Mouse (Mus musculus) limb, embryonic 13.5 days (tissue): ENCODE measurements at regions not wholly inside any gene's neighbourhood (a gene's known extent, or its start where the extent isn't known, plus 50 kb on each side); places are given as distances from the start of the nearest gene placed in this dataset.

Experiments
- ATAC-seq: fragments of 200-750 bp; cut with Nextera tagmentation; 2 replicates; pipeline ENCODE4 v1.8.0; 2017; ENCODE audit warnings: low read depth, moderate number of reproducible peaks, moderate TSS enrichment; ENCODE audit not compliant: low FRiP score
- H3K27ac ChIP-seq: fragments of 300-500 bp; sonication (generic); 2 replicates; pipeline ENCODE4 v1.5.1; 2015; ENCODE audit warnings: inconsistent platforms, mild to moderate bottlenecking, moderate library complexity
- H3K27me3 ChIP-seq: fragments of 300-500 bp; sonication (generic); 2 replicates; pipeline ENCODE4 v1.6.1; 2015; ENCODE audit warnings: mild to moderate bottlenecking, inconsistent platforms
- H3K36me3 ChIP-seq: fragments of 300-500 bp; sonication (generic); 2 replicates; pipeline ENCODE4 v1.6.1; 2015; ENCODE audit warnings: inconsistent platforms, mild to moderate bottlenecking, moderate library complexity
- H3K4me1 ChIP-seq: fragments of 300-500 bp; sonication (generic); 2 replicates; pipeline ENCODE4 v1.6.1; 2015; ENCODE audit warnings: inconsistent platforms
- H3K4me2 ChIP-seq: fragments of 300-500 bp; sonication (generic); replicated peaks from 2 replicates; pipeline ENCODE4 v1.6.1; 2015; ENCODE audit warnings: inconsistent platforms, mild to moderate bottlenecking, moderate library complexity
- H3K4me3 ChIP-seq: fragments of 300-500 bp; sonication (generic); 2 replicates; pipeline ENCODE4 v1.5.1; 2015; ENCODE audit warnings: moderate library complexity, mild to moderate bottlenecking, inconsistent platforms
- H3K9ac ChIP-seq: fragments of 300-500 bp; sonication (generic); 2 replicates; pipeline ENCODE4 v1.6.1; 2015; ENCODE audit warnings: mild to moderate bottlenecking, inconsistent platforms
- H3K9me3 ChIP-seq: fragments of 300-500 bp; sonication (generic); 2 replicates; pipeline ENCODE4 v1.6.1; 2016; ENCODE audit warnings: inconsistent platforms
- WGBS: fragments of 180-500 bp; shearing (Covaris S2); methylation state at CpG from one replicate; pipeline ENCODE4 v1.1.7; 2015; 5-methylcytosine and 5-hydroxymethylcytosine counted together

DNA sequence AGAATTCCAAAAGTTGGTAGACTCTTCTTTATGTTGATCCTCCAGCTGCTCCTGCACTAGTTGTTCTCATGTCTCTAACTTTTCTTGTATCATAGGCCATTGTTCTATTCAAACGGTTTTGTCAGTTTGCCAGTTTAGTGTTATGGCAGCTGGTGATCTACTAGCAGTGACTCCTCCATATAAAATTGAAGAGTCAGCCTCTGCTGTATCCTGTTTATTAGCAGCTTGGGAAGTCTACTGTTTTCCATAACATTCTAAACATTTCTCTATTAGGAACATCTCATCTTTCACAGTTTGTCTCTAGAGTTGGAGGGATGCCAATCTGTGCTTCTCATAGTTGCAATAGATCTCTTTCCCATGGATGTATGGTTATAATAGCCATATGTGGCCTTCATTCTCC, 58.6 kb downstream of the Drd1 start:
- Histone ChIP-seq H3K27me3 (peaks cover 39% of the 10 kb centered on the region), H3K27ac (no peak overlapping the region), H3K4me1 (peaks cover 10% of the 10 kb centered on the region; the same call in 1 of the 2 replicates), H3K9me3 (no peaks in the 10 kb centered on the region), H3K4me3 (no peak overlapping the region), H3K9ac (no peak overlapping the region), H3K4me2 (no peak overlapping the region), H3K36me3 (no peaks in the 10 kb centered on the region)
- WGBS: 68% methylated on average over 1 of the region's 1 CpGs
- ATAC-seq: no peak

- H3K4me2 ChIP-seq: peak overlapping the region; percentile 2; the same call in 1 of the 2 replicates
- H3K27me3 ChIP-seq: peaks cover 64% of the 10 kb centered on the region
- H3K4me3 ChIP-seq: no peak overlapping the region
- H3K9me3 ChIP-seq: no peaks in the 10 kb centered on the region
- H3K9ac ChIP-seq: no peak overlapping the region
- no peak overlapping the region for H3K27ac ChIP-seq
- peak; percentile 73 for ATAC-seq
- H3K4me1 ChIP-seq: peaks cover 10% of the 10 kb centered on the region; the same call in 1 of the 2 replicates
- WGBS: 4% methylated on average over 7 of the region's 7 CpGs
- no peaks in the 10 kb centered on the region for H3K36me3 ChIP-seq
Measured at GRCm38 (mm10) chr13:53992863-53993451, 62.5 kb downstream of the Drd1 start.

DNA sequence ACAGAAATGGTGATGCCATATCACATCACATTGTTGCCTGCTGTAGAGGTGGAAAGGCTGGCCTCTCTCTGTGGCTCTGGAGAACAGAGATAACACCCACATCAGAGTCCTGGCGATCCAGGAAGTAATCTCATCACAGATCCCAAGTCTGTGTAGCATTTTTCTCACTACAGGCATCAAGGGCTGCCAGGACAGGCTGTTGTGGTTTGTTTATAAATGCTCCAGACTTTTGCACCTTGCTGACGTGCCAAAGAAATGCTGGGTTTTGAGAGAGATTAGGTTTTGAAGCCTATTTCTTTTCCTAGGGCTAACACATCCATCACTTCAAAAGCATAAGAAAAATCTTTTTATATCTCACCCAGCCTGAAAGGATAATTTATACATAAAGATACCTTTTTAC, 76.3 kb downstream of the Drd1 start:
- Histone ChIP-seq H3K36me3 (no peaks in the 10 kb centered on the region), H3K9ac (no peak overlapping the region), H3K4me2 (no peak overlapping the region), H3K27ac (no peak overlapping the region), H3K27me3 (peaks cover 70% of the 10 kb centered on the region), H3K4me3 (no peak overlapping the region), H3K4me1 (no peaks in the 10 kb centered on the region), H3K9me3 (no peaks in the 10 kb centered on the region)
- WGBS: 40% methylated on average over 2 of the region's 2 CpGs
- ATAC-seq: no peak

- Histone ChIP-seq H3K9ac (no peak overlapping the region), H3K27me3 (peaks cover 22% of the 10 kb centered on the region), H3K4me2 (no peak overlapping the region), H3K9me3 (peaks cover 13% of the 10 kb centered on the region), H3K4me1 (no peaks in the 10 kb centered on the region), H3K27ac (no peak overlapping the region), H3K4me3 (no peak overlapping the region), H3K36me3 (no peaks in the 10 kb centered on the region)
- 55% methylated on average over 2 of the region's 2 CpGs for WGBS
- no peak for ATAC-seq
Measured at GRCm38 (mm10) chr13:53969421-53969820, 86.1 kb downstream of the Drd1 start.

DNA sequence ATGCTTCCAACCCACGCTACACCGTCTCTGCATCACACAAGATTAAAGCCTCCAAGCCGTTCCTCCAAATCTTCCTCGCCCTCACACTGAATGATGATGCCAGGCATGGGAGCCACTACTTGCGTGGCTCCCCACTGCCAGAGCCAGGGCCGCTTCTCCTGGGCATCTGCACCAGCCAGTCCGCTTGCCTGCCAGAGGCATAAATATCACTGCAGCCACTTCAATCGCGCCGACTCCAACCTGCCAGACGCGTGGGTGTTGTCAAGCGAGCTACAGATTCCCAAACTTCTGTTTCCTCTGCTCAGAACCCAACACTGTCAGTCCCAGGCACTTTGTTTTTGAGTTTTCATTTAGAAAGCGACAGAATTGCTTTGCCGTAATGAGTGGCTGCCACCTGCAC, 99.3 kb downstream of the Drd1 start:
- H3K27ac ChIP-seq: no peak overlapping the region
- WGBS: 90% methylated on average over 15 of the region's 15 CpGs
- H3K4me3 ChIP-seq: no peak overlapping the region
- H3K4me1 ChIP-seq: no peaks in the 10 kb centered on the region
- H3K9ac ChIP-seq: no peak overlapping the region
- no peak overlapping the region for H3K4me2 ChIP-seq
- H3K27me3 ChIP-seq: no peaks in the 10 kb centered on the region
- no peak for ATAC-seq
- H3K9me3 ChIP-seq: no peaks in the 10 kb centered on the region
- H3K36me3 ChIP-seq: no peaks in the 10 kb centered on the region

DNA sequence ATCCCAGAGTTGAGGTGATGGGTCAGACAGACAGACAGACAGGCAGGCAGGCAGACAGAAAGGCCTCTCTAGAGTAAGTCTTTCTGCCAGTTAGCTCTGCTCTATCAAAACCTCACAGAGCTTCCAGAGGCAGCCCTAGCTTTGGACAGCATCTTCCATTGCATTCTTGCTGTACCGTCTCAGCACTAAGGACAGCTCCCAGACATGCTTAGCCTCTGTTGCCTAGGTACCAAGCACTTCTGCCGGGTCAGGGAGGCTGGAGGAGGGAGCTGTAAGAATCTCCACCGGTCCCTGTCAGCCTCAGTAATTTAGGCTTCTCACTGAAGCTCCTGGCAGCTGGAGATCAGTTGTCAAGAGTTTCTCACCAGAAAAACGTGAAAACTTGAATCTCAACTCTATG, 107.4 kb downstream of the Drd1 start:
- no peaks in the 10 kb centered on the region for H3K27me3 ChIP-seq
- H3K4me2 ChIP-seq: no peak overlapping the region
- ATAC-seq: no peak
- no peaks in the 10 kb centered on the region for H3K36me3 ChIP-seq
- WGBS: under 1% methylated on average over 4 of the region's 4 CpGs
- H3K9me3 ChIP-seq: no peaks in the 10 kb centered on the region
- no peak overlapping the region for H3K27ac ChIP-seq
- H3K9ac ChIP-seq: no peak overlapping the region
- no peaks in the 10 kb centered on the region for H3K4me1 ChIP-seq
- no peak overlapping the region for H3K4me3 ChIP-seq

DNA sequence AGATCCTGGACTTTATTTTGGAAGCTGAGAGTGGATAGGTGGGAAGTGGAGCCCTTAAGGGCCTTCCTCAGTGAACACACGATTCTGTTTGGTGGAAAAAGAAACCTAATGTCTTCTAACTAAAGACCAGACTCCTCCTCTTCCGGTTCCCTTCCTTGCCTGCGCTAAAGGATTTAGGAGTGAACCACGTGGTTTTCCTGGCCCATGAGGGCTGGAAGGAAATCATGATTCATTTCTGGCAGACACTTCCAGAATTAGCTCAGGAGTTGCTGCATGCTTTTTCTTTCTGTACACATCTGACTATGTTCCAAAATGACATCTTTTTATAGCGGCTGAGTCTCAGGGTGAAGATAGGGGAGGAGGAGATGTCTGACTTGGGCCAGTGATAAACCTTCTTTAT, 109.8 kb downstream of the Drd1 start:
- H3K9ac ChIP-seq: no peak overlapping the region
- H3K36me3 ChIP-seq: no peaks in the 10 kb centered on the region
- 74% methylated on average over 5 of the region's 5 CpGs for WGBS
- H3K27me3 ChIP-seq: no peaks in the 10 kb centered on the region
- ATAC-seq: no peak
- H3K9me3 ChIP-seq: no peaks in the 10 kb centered on the region
- H3K4me3 ChIP-seq: no peak overlapping the region
- no peak overlapping the region for H3K4me2 ChIP-seq
- H3K27ac ChIP-seq: no peak overlapping the region
- H3K4me1 ChIP-seq: no peaks in the 10 kb centered on the region

DNA sequence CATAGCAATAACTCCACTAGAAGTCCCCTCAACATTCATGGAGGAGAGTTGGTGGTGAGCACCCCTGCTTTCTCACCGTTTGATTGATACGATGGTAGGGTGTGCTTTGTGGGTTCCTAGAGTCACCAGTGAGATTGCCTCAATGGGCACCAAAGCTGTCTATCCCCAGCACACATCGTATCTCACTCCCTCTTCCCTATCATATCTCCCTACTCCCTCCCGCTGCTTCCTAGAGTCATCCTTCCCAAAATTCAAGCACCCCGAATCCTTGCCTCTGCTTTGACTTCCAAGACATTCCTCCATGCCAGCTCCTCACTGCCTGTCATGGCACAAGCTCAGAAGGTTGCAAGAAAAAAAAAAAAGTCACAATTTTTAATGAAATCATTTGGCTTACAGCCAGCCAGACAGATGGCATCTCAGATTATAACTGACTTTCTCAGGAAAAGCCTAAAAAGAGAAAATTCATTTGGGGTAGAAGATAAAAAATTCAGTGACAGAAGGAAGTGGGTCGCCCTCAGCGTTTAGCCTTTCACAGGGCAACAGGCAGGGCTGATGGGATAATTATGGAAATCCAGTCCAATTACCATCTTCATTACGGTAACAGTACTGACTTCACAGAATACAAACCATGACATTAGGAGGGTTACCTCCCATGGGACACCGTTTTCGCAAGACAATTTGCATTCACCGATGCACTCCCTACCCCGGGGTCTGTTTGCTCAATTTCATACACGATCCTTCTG, 114.3 kb downstream of the Drd1 start:
- no peak for ATAC-seq
- no peak overlapping the region for H3K4me2 ChIP-seq
- H3K27me3 ChIP-seq: no peaks in the 10 kb centered on the region
- H3K4me1 ChIP-seq: no peaks in the 10 kb centered on the region
- no peaks in the 10 kb centered on the region for H3K9me3 ChIP-seq
- H3K36me3 ChIP-seq: no peaks in the 10 kb centered on the region
- no peak overlapping the region for H3K4me3 ChIP-seq
- 90% methylated on average over 13 of the region's 13 CpGs for WGBS
- H3K9ac ChIP-seq: no peak overlapping the region
- no peak overlapping the region for H3K27ac ChIP-seq

- Histone ChIP-seq H3K27ac (no peak overlapping the region), H3K36me3 (no peaks in the 10 kb centered on the region), H3K4me1 (no peaks in the 10 kb centered on the region), H3K4me3 (no peak overlapping the region), H3K9ac (no peak overlapping the region), H3K9me3 (no peaks in the 10 kb centered on the region), H3K27me3 (no peaks in the 10 kb centered on the region), H3K4me2 (no peak overlapping the region)
- ATAC-seq: no peak
- WGBS: 80% methylated on average over 14 of the region's 14 CpGs
Measured at GRCm38 (mm10) chr13:53935174-53935699, 120.3 kb downstream of the Drd1 start.

DNA sequence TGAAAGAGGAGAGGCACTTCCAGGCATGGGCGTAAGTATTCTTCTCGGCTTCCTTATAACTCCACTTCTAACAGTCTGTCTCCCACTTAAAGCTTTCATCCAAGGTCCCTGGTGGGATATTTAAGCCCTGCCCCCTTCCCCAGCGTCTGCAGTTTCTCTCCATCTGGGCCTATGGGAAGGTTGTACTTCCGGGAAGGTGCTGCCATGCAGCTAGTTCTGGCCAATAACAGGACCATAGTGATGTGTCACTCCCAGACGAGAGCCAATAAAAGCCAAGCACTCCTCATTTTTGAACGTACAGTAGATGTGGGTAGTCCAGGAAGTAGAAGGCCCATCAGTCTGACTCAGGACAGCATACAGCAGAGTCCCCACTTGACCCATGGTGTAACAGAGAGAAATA, 121.0 kb downstream of the Drd1 start:
- H3K27me3 ChIP-seq: no peaks in the 10 kb centered on the region
- WGBS: 83% methylated on average over 6 of the region's 6 CpGs
- no peak for ATAC-seq

DNA sequence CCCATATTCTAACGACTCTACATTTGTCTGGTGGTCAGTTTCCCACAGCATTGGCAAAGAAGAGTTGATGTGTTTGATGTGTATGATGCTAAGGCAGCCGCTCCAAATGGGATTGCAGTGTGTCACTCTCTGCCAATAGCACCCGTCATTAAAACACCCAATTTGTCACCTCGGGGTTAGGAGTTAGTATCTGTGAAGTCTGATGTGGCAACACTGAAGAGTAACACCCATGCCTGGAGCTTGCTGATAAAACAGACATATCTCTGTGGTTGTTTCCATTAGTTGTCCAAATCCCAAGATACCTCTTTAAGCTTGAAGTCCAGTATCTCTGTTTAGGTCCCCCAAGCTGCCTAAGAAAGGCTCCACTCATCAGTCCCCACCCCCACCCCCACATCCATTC, 129.4 kb downstream of the Drd1 start:
- 73% methylated on average over 4 of the region's 4 CpGs for WGBS

More for the DNA sequence above, 121.0 kb downstream of the Drd1 start:
- no peak overlapping the region for H3K4me2 ChIP-seq
- H3K4me3 ChIP-seq: no peak overlapping the region
- no peaks in the 10 kb centered on the region for H3K9me3 ChIP-seq
- H3K27ac ChIP-seq: no peak overlapping the region
- no peak overlapping the region for H3K9ac ChIP-seq
- no peaks in the 10 kb centered on the region for H3K36me3 ChIP-seq
- no peaks in the 10 kb centered on the region for H3K4me1 ChIP-seq

GRCm38 (mm10) chr13:53924433-53924832, 131.1 kb downstream of the Drd1 start:
- no peak overlapping the region for H3K4me2 ChIP-seq
- no peak overlapping the region for H3K9ac ChIP-seq
- no peaks in the 10 kb centered on the region for H3K27me3 ChIP-seq
- WGBS: 84% methylated on average over 4 of the region's 4 CpGs
- no peak for ATAC-seq
- H3K4me3 ChIP-seq: no peak overlapping the region
- no peak overlapping the region for H3K27ac ChIP-seq
- no peaks in the 10 kb centered on the region for H3K9me3 ChIP-seq
- no peaks in the 10 kb centered on the region for H3K4me1 ChIP-seq
- no peaks in the 10 kb centered on the region for H3K36me3 ChIP-seq

More for the DNA sequence above, 129.4 kb downstream of the Drd1 start:
- Histone ChIP-seq H3K9me3 (no peaks in the 10 kb centered on the region), H3K27ac (no peak overlapping the region), H3K4me1 (no peaks in the 10 kb centered on the region), H3K4me3 (no peak overlapping the region), H3K27me3 (no peaks in the 10 kb centered on the region), H3K4me2 (no peak overlapping the region), H3K9ac (no peak overlapping the region), H3K36me3 (no peaks in the 10 kb centered on the region)
- ATAC-seq: no peak
